Mouse (Mus musculus): ENCODE measurements around the gene Dok1.
A peak's percentile ranks its signal among the peaks of the same experiment; 100 is the strongest.

Gene Dok1

DNA sequence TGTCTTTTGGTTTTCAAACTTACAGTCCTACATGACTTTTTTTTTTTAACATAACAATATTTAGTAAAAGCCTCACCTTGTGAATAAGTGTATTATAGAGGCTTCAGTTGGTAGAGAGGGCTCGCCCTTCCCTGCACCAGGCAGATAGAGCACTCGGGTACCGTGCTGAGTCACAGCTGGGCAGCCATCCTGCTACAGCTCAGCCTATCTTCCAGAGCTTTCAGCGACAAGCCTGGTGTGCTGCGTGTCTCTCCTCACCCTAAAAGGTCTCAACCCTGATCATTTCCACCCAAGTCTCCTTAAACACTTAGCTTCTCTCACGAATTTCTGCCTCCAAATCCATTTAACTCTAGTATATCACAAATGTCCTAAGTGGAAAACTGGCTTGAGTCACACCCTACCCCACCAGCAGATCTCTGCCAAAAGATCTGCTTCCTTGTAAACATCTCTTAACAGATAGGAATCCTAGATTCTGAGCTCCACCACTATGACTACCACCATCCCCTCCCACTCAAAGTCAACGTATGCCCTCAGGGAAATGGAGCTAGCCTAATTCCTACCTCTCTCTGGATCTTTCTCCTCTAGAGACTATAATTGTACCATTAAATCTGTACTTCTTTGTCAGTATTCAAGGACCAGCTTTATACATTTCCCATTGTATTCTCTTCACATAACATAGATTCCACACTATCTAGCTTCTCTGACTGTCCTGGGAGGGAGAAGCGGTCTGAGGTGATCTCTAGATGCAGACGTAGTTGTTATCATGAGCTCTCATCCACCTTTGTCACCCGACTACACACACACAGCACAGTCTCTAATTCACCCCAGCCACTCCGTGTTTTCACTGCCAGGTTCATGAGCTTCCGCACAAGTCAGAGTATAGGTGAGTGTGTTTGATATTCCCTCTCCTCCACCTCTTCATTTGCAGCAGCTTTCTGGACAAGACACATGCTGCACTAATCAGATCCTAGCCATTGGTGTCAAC, 18.5 kb downstream of the Dok1 start:
- no peak for DNase-seq (ENCODE audit: low read depth, low spot score)

DNA sequence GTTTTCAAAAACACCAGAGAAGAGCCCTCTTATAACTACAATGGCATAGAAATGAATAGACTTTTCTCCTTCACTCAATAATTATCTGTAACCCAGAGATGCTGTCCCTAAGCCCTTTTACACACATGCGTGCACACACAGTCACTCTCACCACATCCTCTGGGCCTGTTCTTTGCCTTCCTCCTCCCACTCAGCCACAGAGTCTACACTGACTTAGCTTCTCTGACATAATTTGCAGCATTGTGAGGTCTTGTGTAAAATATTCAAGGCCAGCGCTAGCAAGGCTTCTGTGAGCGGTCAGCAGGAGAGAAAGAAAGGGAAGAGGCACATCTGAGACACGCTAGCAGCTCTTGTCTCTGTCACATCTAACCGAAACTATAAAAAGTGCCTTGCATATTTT, 19.8 kb downstream of the Dok1 start:
- no peak for DNase-seq (ENCODE audit: low read depth, low spot score)

DNA sequence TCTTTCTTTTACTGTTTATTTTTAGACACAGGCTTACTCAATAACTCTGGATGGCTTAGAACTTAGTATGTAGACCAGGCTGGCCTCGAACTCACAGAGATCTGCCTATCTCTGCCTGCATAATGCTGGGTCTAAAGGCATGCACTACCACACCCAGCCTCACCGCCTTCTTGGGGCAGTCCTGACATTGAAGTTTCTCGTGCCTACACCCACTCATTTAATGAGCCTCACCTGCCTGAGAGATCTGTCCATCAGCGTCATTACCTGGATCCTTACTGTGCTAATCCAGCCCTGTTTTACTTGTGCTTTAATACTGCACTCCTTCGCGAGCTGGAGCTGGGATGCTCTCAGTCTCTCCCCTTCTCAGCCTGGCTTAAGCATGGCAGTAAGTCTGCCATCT, 21.5 kb downstream of the Dok1 start:
- no peak for DNase-seq (ENCODE audit: low read depth, low spot score)

DNA sequence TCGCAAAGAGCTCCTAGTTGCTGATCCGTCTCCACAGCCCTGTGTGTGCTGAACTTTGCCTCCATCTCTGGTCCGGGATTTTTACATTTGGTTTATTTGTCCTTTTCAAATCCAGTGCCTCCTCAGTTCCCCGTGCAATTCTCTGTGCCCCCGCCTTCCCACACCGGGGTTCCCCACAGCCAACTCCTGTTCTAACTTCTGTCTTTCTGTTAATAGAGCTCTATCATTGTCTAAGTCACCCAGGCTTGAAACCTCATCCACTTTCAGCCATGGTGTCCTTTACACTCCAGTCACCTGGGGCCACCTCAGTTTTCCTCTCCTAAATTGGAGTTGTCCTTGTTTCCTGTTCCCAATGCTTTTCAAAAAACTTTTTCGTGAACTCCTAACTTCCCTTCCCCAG, 22.0 kb downstream of the Dok1 start:
- no peak for DNase-seq (ENCODE audit: low read depth, low spot score)

GRCm38 (mm10) chr6:83010010-83010409, 23.3 kb downstream of the Dok1 start:
- DNase-seq (ENCODE audit: low read depth, low spot score): peak; percentile 54

- no peak for DNase-seq (ENCODE audit: low read depth, low spot score)
Measured at GRCm38 (mm10) chr6:83008659-83009058, 24.6 kb downstream of the Dok1 start.

DNA sequence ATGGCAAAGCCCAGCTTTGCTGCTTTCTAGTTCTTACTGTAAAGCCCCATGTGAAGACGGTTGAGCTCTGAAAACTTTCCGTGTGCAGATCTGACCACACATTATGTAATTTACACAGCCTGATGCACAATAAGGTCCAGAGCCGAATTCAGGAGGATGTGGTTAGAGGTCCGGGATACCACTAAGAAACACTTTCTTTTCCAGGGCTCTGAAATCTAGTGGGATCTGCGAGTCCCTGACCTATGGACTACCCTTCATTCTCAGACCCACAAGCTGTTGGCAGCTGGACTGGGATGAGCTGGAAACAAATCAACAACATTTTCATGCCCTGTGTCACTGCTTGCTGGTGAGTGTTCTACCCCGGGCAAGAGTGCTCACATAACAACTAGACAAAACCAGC, 27.2 kb downstream of the Dok1 start:
- no peak for DNase-seq (ENCODE audit: low read depth, low spot score)

- DNase-seq (ENCODE audit: low read depth, low spot score): no peak
Measured at GRCm38 (mm10) chr6:83005444-83006011, 27.7 kb downstream of the Dok1 start.

DNA sequence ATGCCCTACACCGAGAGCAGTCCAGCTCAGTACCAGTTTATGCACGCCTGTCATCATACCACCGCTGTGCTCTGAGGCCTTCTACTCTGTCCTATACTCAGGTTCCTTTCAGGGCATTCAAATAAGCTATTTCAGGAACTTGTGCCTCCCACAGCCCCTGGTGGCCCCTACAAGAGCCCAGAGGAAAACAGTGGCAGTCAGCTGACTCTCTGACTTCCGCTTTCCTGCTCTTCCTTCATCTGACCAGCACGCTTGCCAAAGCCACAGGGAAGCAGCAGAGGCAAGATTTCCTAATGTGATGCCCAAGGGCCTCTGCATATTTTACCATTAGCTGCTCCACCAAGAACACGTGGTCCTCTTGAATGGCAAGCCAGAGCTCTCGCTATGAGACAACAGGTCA, 28.4 kb downstream of the Dok1 start:
- DNase-seq (ENCODE audit: low read depth, low spot score): no peak

GRCm38 (mm10) chr6:83004309-83004708, 29.0 kb downstream of the Dok1 start:
- DNase-seq (ENCODE audit: low read depth, low spot score): no peak

- DNase-seq (ENCODE audit: low read depth, low spot score): no peak
Measured at GRCm38 (mm10) chr6:83003850-83004249, 29.4 kb downstream of the Dok1 start.

DNA sequence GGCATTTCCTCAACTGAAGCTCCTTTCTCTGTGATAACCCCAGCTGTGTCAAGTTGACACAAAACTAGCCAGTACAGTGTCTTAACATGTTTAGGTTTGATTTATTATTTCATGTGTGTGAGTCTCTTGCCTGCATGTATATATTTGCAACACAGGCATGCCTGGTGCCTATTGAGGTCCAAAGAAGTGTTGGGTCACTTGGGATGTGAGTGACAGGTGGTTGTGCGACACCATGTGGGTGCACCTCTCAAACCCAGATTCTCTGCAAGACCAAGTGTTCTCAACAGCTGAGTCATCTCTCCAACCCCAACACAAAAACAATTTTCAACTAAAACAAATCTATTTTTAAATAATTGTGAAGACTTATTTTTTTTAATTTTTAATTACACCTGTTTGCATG, 30.2 kb downstream of the Dok1 start:
- DNase-seq (ENCODE audit: low read depth, low spot score): no peak

DNA sequence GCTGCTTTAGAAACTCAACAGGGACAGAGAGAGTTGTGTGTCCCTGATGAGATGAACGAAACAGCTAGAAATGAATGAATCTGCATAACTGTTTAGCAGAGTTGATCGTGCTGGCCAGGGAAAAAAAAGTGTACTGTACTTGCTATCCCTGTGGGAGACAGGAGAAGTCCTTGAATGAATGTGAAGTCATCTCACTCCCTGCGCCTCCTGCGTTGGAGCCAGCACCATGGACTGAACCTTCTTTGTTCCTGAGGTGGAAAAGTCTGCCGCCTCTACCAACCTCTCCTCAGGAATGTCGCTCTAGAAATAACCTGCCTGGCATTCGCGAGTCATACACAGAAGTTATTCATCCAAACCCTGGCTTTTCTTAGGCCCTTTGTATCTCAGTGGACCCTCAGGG, 33.3 kb downstream of the Dok1 start:
- no peak for DNase-seq (ENCODE audit: low read depth, low spot score)

- DNase-seq (ENCODE audit: low read depth, low spot score): no peak
Measured at GRCm38 (mm10) chr6:82998326-82998725, 34.9 kb downstream of the Dok1 start.

GRCm38 (mm10) chr6:82997511-82998102, 35.7 kb downstream of the Dok1 start:
- no peak for DNase-seq (ENCODE audit: low read depth, low spot score)

GRCm38 (mm10) chr6:82996740-82997315, 36.4 kb downstream of the Dok1 start:
- DNase-seq (ENCODE audit: low read depth, low spot score): peak; percentile 87

- DNase-seq (ENCODE audit: low read depth, low spot score): no peak
Measured at GRCm38 (mm10) chr6:82994372-82994771, 38.9 kb downstream of the Dok1 start.

DNA sequence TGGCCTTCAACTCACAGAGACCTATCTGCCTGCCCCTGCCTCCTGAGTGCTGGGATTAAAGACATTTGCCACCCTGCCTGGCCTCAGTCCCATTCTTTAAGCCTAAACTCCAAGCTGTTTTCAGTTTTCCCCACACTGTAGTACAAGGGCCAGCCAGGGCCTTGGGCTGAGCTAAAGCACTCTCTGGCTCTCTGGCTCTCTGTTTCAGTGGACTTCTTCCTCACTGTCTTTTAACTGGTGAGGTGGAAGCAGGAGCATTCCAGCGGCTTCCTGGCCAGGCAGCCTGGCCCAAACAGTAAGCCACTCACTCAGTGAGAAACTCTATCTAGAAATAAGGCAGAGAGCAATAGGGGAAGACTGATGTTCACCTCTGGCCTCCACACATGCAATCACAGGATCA, 39.6 kb downstream of the Dok1 start:
- no peak for DNase-seq (ENCODE audit: low read depth, low spot score)

DNA sequence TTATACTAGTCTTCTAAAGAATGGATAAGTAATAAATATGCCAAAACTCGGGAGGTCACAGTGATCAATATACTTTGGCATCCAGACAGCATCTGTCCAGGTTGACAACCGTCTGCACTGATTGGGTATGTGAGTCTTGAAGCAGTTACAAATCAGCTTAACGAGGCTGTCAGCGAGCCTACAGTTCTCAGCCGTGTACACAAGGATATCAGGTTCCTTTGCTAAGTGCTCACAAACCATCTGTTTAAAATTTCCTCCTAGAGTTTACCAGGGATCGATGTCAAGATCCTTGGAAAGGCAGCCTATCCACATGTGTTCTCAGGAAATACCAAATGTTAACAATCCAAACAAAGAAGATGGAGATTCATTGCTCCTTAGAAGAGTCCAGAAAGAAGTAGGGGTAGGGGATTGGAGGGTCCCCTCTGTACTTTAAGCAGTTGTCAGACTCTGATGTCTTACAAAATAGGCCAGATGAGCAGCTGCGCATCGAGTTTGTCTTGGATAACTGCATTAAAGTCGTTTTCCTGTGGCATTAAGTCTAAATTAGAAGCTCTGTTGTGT, 45.8 kb downstream of the Dok1 start:
- no peak for DNase-seq (ENCODE audit: low read depth, low spot score)
